In genomic region chr12:83950493-83950839, GRCm38 (mm10) we compare ENCODE assay signal across 8 mouse cellular contexts. TPM values are rescaled to one million over a fixed set of nuclear protein-coding genes. Genes with fewer than 3 reads are reported as not detected.
DNase-seq lines count a peak whose midpoint lies in the region; ATAC-seq and TF ChIP-seq lines count a peak whose summit lies in the region.

Gene Riox1, plus strand, starts transcription at chr12:83950608.

- H3K9ac ChIP-seq in CH12.LX (ENCODE audit: insufficient read depth, low read depth) = peak within 1 kb of the TSS; percentile 80
- peak within 1 kb of the TSS; percentile 90 for H3K9ac ChIP-seq in forebrain, embryonic 12.5 days
- H3K9ac ChIP-seq in heart, postnatal 0 days (replicated peaks; ENCODE audit: low read depth, low read length) = peak within 1 kb of the TSS; percentile 71
- H3K9ac ChIP-seq in liver, embryonic 16.5 days (ENCODE audit: low read depth, low read length) = peak within 1 kb of the TSS; percentile 77
- peak within 1 kb of the TSS; percentile 88 for H3K9ac ChIP-seq in neural tube, embryonic 13.5 days

- H3K4me3 ChIP-seq in CH12.LX (replicated peaks in 1 of 3; ENCODE audit: low read depth in 2 of 3, low read length in 2 of 3, poor library complexity in 1 of 3) = peak within 1 kb of the TSS; percentile 72 to 90 (median 82)
- peak within 1 kb of the TSS; percentile 93 for H3K4me3 ChIP-seq in forebrain, embryonic 12.5 days (replicated peaks)
- H3K4me3 ChIP-seq in heart, postnatal 0 days (ENCODE audit: low read depth, low read length) = peak within 1 kb of the TSS; percentile 75
- H3K4me3 ChIP-seq in liver, embryonic 16.5 days (ENCODE audit: low read depth, low read length) = peak within 1 kb of the TSS; percentile 79
- peak within 1 kb of the TSS; percentile 90 for H3K4me3 ChIP-seq in neural tube, embryonic 13.5 days

- peaks cover 3% of the 10 kb centered on the region for H3K9me3 ChIP-seq in CH12.LX (replicated peaks; ENCODE audit: low read length)
- no peaks in the 10 kb centered on the region for H3K9me3 ChIP-seq in forebrain, embryonic 12.5 days
- H3K9me3 ChIP-seq in heart, postnatal 0 days (replicated peaks; ENCODE audit: control insufficient read depth, low read length) = no peaks in the 10 kb centered on the region
- no peaks in the 10 kb centered on the region for H3K9me3 ChIP-seq in liver, embryonic 16.5 days (replicated peaks; ENCODE audit: control insufficient read depth, low read length)
- H3K9me3 ChIP-seq in neural tube, embryonic 13.5 days = no peaks in the 10 kb centered on the region

- no peak for TF ChIP-seq CTCF in CH12.LX (conservative IDR thresholded peaks at IDR 0.05 in 1 of 2, IDR thresholded peaks at IDR 0.05 in 1 of 2; ENCODE audit: low read depth in 2 of 2, low read length in 2 of 2)
- no peak for TF ChIP-seq CTCF in heart, postnatal 0 days (IDR thresholded peaks at IDR 0.05; ENCODE audit: low read depth)

- peak; percentile 94 for TF ChIP-seq POLR2A in CH12.LX (IDR thresholded peaks at IDR 0.05; ENCODE audit: low read depth, low read length)

- under 1% methylated on average over 37 of the region's 37 CpGs for WGBS in forebrain, embryonic 12.5 days
- whole genome bisulfite sequencing in heart, postnatal 0 days = under 1% methylated on average over 28 of the region's 37 CpGs
- under 1% methylated on average over 37 of the region's 37 CpGs for WGBS in liver, embryonic 16.5 days (ENCODE audit: insufficient replicate concordance)
- under 1% methylated on average over 37 of the region's 37 CpGs for WGBS in neural tube, embryonic 13.5 days

- TF ChIP-seq EP300 in CH12.LX (IDR thresholded peaks at IDR 0.05; ENCODE audit: low read length) = no peak
- no peak for TF ChIP-seq EP300 in heart, postnatal 0 days (IDR thresholded peaks at IDR 0.05; ENCODE audit: low read depth)

- ATAC-seq in forebrain, embryonic 12.5 days (ENCODE audit: low FRiP score) = peak; percentile 95
- peak; percentile 93 for ATAC-seq in heart, postnatal 0 days (ENCODE audit: insufficient read depth, low read depth)
- ATAC-seq in liver, embryonic 16.5 days (ENCODE audit: low read depth) = peak; percentile 86
- ATAC-seq in neural tube, embryonic 13.5 days (ENCODE audit: low read depth) = peak; percentile 96

- dilution Hi-C loops in CH12.LX (cut with MboI; ENCODE audit: extremely low pct_ligation_motif_present, extremely low pct_unique_long_range_greater_than_20kb, low sequenced_read_pairs) = no loop called here

- H3K27me3 ChIP-seq in CH12.LX (replicated peaks) = no peaks in the 10 kb centered on the region
- H3K27me3 ChIP-seq in forebrain, embryonic 12.5 days = no peaks in the 10 kb centered on the region
- H3K27me3 ChIP-seq in heart, postnatal 0 days (ENCODE audit: control insufficient read depth, insufficient read depth, low read length) = no peaks in the 10 kb centered on the region
- H3K27me3 ChIP-seq in liver, embryonic 16.5 days (ENCODE audit: control insufficient read depth, insufficient read depth, low read depth, low read length) = no peaks in the 10 kb centered on the region
- H3K27me3 ChIP-seq in neural tube, embryonic 13.5 days = no peaks in the 10 kb centered on the region

- H3K27ac ChIP-seq in CH12.LX (ENCODE audit: insufficient read depth, low read depth) = peak within 1 kb of the TSS; percentile 59
- H3K27ac ChIP-seq in forebrain, embryonic 12.5 days = peak within 1 kb of the TSS; percentile 87
- H3K27ac ChIP-seq in heart, postnatal 0 days (ENCODE audit: low read depth) = peak within 1 kb of the TSS; percentile 74
- peak within 1 kb of the TSS; percentile 70 for H3K27ac ChIP-seq in liver, embryonic 16.5 days (ENCODE audit: low read length)
- H3K27ac ChIP-seq in neural tube, embryonic 13.5 days (replicated peaks) = peak within 1 kb of the TSS; percentile 88

- H3K36me3 ChIP-seq in CH12.LX (replicated peaks in 1 of 2; ENCODE audit: control insufficient read depth in 1 of 2, insufficient read depth in 1 of 2, low read length in 1 of 2) = peaks cover 0 to 25% of the 10 kb centered on the region in 2 experiments
- peaks cover 21% of the 10 kb centered on the region for H3K36me3 ChIP-seq in forebrain, embryonic 12.5 days (replicated peaks)
- 0 out of 2 replicates have a peak, but pooled peaks cover 5% of the 10 kb centered on the region for H3K36me3 ChIP-seq in heart, postnatal 0 days (replicated peaks; ENCODE audit: control insufficient read depth, insufficient read depth, low read length)
- H3K36me3 ChIP-seq in liver, embryonic 16.5 days (ENCODE audit: control insufficient read depth, insufficient read depth) = no peaks in the 10 kb centered on the region
- H3K36me3 ChIP-seq in neural tube, embryonic 13.5 days = peaks cover 11% of the 10 kb centered on the region

- H3K4me2 ChIP-seq in CH12.LX (ENCODE audit: insufficient read depth, low read depth, poor library complexity, severe bottlenecking) = peak within 1 kb of the TSS; percentile 81
- H3K4me2 ChIP-seq in forebrain, embryonic 12.5 days = peak within 1 kb of the TSS; percentile 91
- peak within 1 kb of the TSS; percentile 100 for H3K4me2 ChIP-seq in heart, postnatal 0 days (ENCODE audit: low read depth, low read length)
- H3K4me2 ChIP-seq in liver, embryonic 16.5 days (ENCODE audit: low read depth, low read length) = peak within 1 kb of the TSS; percentile 97
- peak within 1 kb of the TSS; percentile 93 for H3K4me2 ChIP-seq in neural tube, embryonic 13.5 days

- in situ Hi-C loops in CH12.LX (cut with MboI; ENCODE audit: low pct_ligation_motif_present, low pct_unique_long_range_greater_than_20kb, low sequenced_read_pairs) = loop anchor here (25.0 kb wide), 2 partner anchors 112 to 312 kb away; partner anchors contain the start of genes Acot3 and Acot5

- peaks cover 37% of the 10 kb centered on the region for H3K79me2 ChIP-seq in CH12.LX (replicated peaks; ENCODE audit: control insufficient read depth, extremely low read depth, insufficient read depth, poor library complexity, severe bottlenecking)

- no peak for TF ChIP-seq RAD21 in CH12.LX (IDR thresholded peaks at IDR 0.05; ENCODE audit: low read depth, low read length)

- H3K4me1 ChIP-seq in CH12.LX (ENCODE audit: control insufficient read depth in 1 of 2, insufficient read depth in 2 of 2) = peaks cover 7 to 34% of the 10 kb centered on the region in 2 experiments
- peaks cover 31% of the 10 kb centered on the region for H3K4me1 ChIP-seq in forebrain, embryonic 12.5 days
- H3K4me1 ChIP-seq in heart, postnatal 0 days (ENCODE audit: control insufficient read depth, insufficient read depth) = peaks cover 14% of the 10 kb centered on the region
- H3K4me1 ChIP-seq in liver, embryonic 16.5 days (ENCODE audit: control insufficient read depth, low read depth, low read length) = peaks cover 36% of the 10 kb centered on the region
- H3K4me1 ChIP-seq in neural tube, embryonic 13.5 days (replicated peaks) = peaks cover 43% of the 10 kb centered on the region

- DNase-seq in CH12.LX (ENCODE audit: extremely low read depth) = peak; percentile 78
- DNase-seq in c-Kit-positive CD71-positive TER-119-positive erythroid progenitor cells, embryonic 14.5 days (ENCODE audit: low spot score) = peak; percentile 71
- DNase-seq in heart, postnatal 0 days (ENCODE audit: low spot score) = peak; percentile 90
- DNase-seq in kidney, postnatal 4 days = peak; percentile 85 to 90
- DNase-seq in testis, postnatal 10 days (ENCODE audit: low spot score) = peak; percentile 82

TF ChIP-seq in CH12.LX, 34 proteins besides CTCF, POLR2A, EP300 and RAD21 (continues in another document):
- TF ChIP-seq USF2 (conservative IDR thresholded peaks at IDR 0.05; ENCODE audit: low read depth, low read length) (no peak), RCOR1 (conservative IDR thresholded peaks at IDR 0.05; ENCODE audit: low read depth, low read length) (no peak), PAX5 (IDR thresholded peaks at IDR 0.05; ENCODE audit: low read length) (no peak), KAT2A (IDR thresholded peaks at IDR 0.05; ENCODE audit: insufficient replicate concordance, low read length) (no peak), ZNF384 (IDR thresholded peaks at IDR 0.05; ENCODE audit: low read depth, low read length) (no peak), ETS1 (conservative IDR thresholded peaks at IDR 0.05; ENCODE audit: low read depth, low read length) (no peak), ZC3H11A (IDR thresholded peaks at IDR 0.05; ENCODE audit: low read depth, low read length) (no peak), MAZ (IDR thresholded peaks at IDR 0.05; ENCODE audit: low read depth, low read length) (peak; percentile 54; the same call in 1 of the 2 replicates), JUND (conservative IDR thresholded peaks at IDR 0.05; ENCODE audit: low read depth, low read length) (no peak), UBTF (IDR thresholded peaks at IDR 0.05; ENCODE audit: low read depth, low read length) (no peak), JUN (IDR thresholded peaks at IDR 0.05; ENCODE audit: insufficient read depth, low read depth, low read length) (no peak), CHD2 (IDR thresholded peaks at IDR 0.05; ENCODE audit: low read length) (peak; percentile 37; the same call in 1 of the 2 replicates), TCF12 (IDR thresholded peaks at IDR 0.05; ENCODE audit: low read depth, low read length) (peak; percentile 90), MEF2A (IDR thresholded peaks at IDR 0.05; ENCODE audit: borderline replicate concordance, low read depth, low read length) (0 out of 2 replicates have a peak, but pooled peaks have one; percentile 19), MAX (IDR thresholded peaks at IDR 0.05; ENCODE audit: low read length) (peak; percentile 70), USF1 (IDR thresholded peaks at IDR 0.05; ENCODE audit: low read depth, low read length) (no peak), MXI1 (IDR thresholded peaks at IDR 0.05; ENCODE audit: low read depth, low read length) (peak; percentile 90), ELF1 (IDR thresholded peaks at IDR 0.05; ENCODE audit: low read depth, low read length) (peak; percentile 89), MAFK (IDR thresholded peaks at IDR 0.05; ENCODE audit: insufficient replicate concordance, low read length) (no peak), SIN3A (IDR thresholded peaks at IDR 0.05; ENCODE audit: low read length) (peak; percentile 98), MYC (IDR thresholded peaks at IDR 0.05; ENCODE audit: low read depth, low read length) (0 out of 2 replicates have a peak, but pooled peaks have one; percentile 26), ZMIZ1 (IDR thresholded peaks at IDR 0.05; ENCODE audit: low read depth, low read length) (peak; percentile 88)

RNA-seq across cellular contexts. Expression of gene Riox1, which starts in this region (rescaled TPM):
- 31.9 and 41.5 TPM in 2 replicates for total RNA-seq in CH12.LX (2012; rRNA removed)
- 27.4 and 29.5 TPM in 2 replicates for total RNA-seq in CH12.LX (2014; rRNA removed)
- polyA plus RNA-seq in CH12.LX (2012; ENCODE audit: insufficient read length, low read depth) = 33.5 and 34.3 TPM in 2 replicates
- polyA plus RNA-seq in forebrain, embryonic 12.5 days (2016; fragmentation: Nextera tagmentation; extraction: Ambion mirVana) = 16.9 and 18.5 TPM in 2 replicates
- total RNA-seq in heart, postnatal 0 days (2014; rRNA removed; ENCODE audit: low replicate concordance) = 12.4 and 21.9 TPM in 2 replicates
- polyA plus RNA-seq in heart, postnatal 0 days (2015; fragmentation: Nextera tagmentation; extraction: Ambion mirVana) = 4.6 and 5.1 TPM in 2 replicates
- 4.4 and 4.6 TPM in 2 replicates for polyA plus RNA-seq in liver, embryonic 16.5 days (2015; fragmentation: Nextera tagmentation; extraction: Ambion mirVana)
- 11.2 and 12.4 TPM in 2 replicates for polyA plus RNA-seq in neural tube, embryonic 13.5 days (2015; fragmentation: Nextera tagmentation; extraction: Ambion mirVana)

Comparison
In these comparisons a context has a peak if more than half of its experiments do, and no peak if none do; other contexts are left out.
1. Peak in every context shown above with its lines: DNase-seq, ATAC-seq, H3K4me3 ChIP-seq and H3K27ac ChIP-seq.